In genomic region chr4:154942632-154943322, GRCm38 (mm10) we compare ENCODE assay signal across 23 mouse cellular contexts. TPM values are rescaled to one million over a fixed set of nuclear protein-coding genes. Genes with fewer than 3 reads are reported as not detected.
DNase-seq lines count a peak whose midpoint lies in the region; ATAC-seq and TF ChIP-seq lines count a peak whose summit lies in the region.
"Had no signal": no experiment of that assay in that cellular context is flagged by ENCODE, and none has a peak within 500 bp of the region (broad histone marks: within the 10 kb centered on the region; RNA-seq: fewer than 3 reads in every experiment).

No protein-coding gene starts in this region.

- H3K36me3 ChIP-seq in limb, embryonic 14.5 days (ENCODE audit: control insufficient read depth, insufficient read depth, low read length): no peaks in the 10 kb centered on the region
- no peaks in the 10 kb centered on the region for H3K36me3 ChIP-seq in limb, embryonic 10.5 days
- no peaks in the 10 kb centered on the region for H3K36me3 ChIP-seq in E14TG2a.4 (ENCODE audit: insufficient read depth, low read length)
- H3K36me3 ChIP-seq: embryonic facial prominence, embryonic 15.5 days; heart, embryonic 10.5 days; hindbrain, embryonic 10.5 days; limb, embryonic 15.5 days; liver, embryonic 15.5 days had no signal

- WGBS in limb, embryonic 14.5 days: 79% methylated on average over 10 of the region's 10 CpGs
- 86% methylated on average over 10 of the region's 10 CpGs for WGBS in limb, embryonic 10.5 days

- DNase-seq in limb, embryonic 14.5 days (ENCODE audit: low spot score): peak; percentile 2
- DNase-seq in limb, embryonic 10.5 days (ENCODE audit: low spot score): no peak
- peak; percentile 74 for DNase-seq in 416B (ENCODE audit: low read depth)
- peak; percentile 46 for DNase-seq in T-cell, adult 2 months (ENCODE audit: low spot score)
- no peak for DNase-seq in right cerebral cortex, postnatal 4 days
- no peak for DNase-seq in left cerebral cortex, postnatal 25 days (ENCODE audit: low spot score in 2 of 2)
- no peak for DNase-seq in layer of hippocampus, adult 11-12 months (ENCODE audit: low spot score)
- DNase-seq: cerebellum, adult 2 months; cerebellum, postnatal 36 days; forebrain, postnatal 0 days; gastrocnemius, postnatal 36 days; kidney, adult 9 months; midbrain, embryonic 14.5 days; right cerebral cortex, postnatal 14 days had no signal

- intact Hi-C loops in left cerebral cortex, postnatal 25 days (cut with DNase I): loop anchor here (5.0 kb wide), 1 partner anchor 35 kb away; no protein-coding TSS in a partner anchor

- no peak for TF ChIP-seq CTCF in E14TG2a.4 (conservative IDR thresholded peaks at IDR 0.05; ENCODE audit: low read length)

- no peak for ATAC-seq in limb, embryonic 14.5 days (ENCODE audit: low FRiP score, low read depth)
- ATAC-seq: forebrain, postnatal 0 days; lung, postnatal 0 days had no signal

- H3K27me3 ChIP-seq in limb, embryonic 14.5 days (ENCODE audit: control insufficient read depth, insufficient read depth, low read length): no peaks in the 10 kb centered on the region
- H3K27me3 ChIP-seq in limb, embryonic 10.5 days (ENCODE audit: low read depth, poor library complexity, severe bottlenecking): no peaks in the 10 kb centered on the region
- H3K27me3 ChIP-seq in E14TG2a.4 (ENCODE audit: insufficient read depth, low read length): 0 out of 2 replicates have a peak, but pooled peaks cover 2% of the 10 kb centered on the region
- H3K27me3 ChIP-seq: embryonic facial prominence, embryonic 15.5 days; limb, embryonic 15.5 days had no signal

- peaks cover 5% of the 10 kb centered on the region for H3K4me1 ChIP-seq in limb, embryonic 14.5 days (ENCODE audit: control insufficient read depth, insufficient read depth, low read length)
- H3K4me1 ChIP-seq in limb, embryonic 10.5 days: peaks cover 18% of the 10 kb centered on the region
- peaks cover 38% of the 10 kb centered on the region for H3K4me1 ChIP-seq in E14TG2a.4 (replicated peaks; ENCODE audit: low read depth, low read length)

- H3K9ac ChIP-seq in limb, embryonic 14.5 days (ENCODE audit: low read depth, low read length, severe bottlenecking): no peak overlapping the region
- H3K9ac ChIP-seq: embryonic facial prominence, embryonic 15.5 days; forebrain, postnatal 0 days; limb, embryonic 15.5 days had no signal

- H3K4me3 ChIP-seq in limb, embryonic 14.5 days (replicated peaks; ENCODE audit: low read length): no peak overlapping the region
- no peak overlapping the region for H3K4me3 ChIP-seq in limb, embryonic 10.5 days
- peak overlapping the region; percentile 35; the same call in 1 of the 2 replicates for H3K4me3 ChIP-seq in E14TG2a.4 (replicated peaks; ENCODE audit: low read length)
- H3K4me3 ChIP-seq: embryonic facial prominence, embryonic 15.5 days; heart, embryonic 10.5 days; limb, embryonic 15.5 days; liver, embryonic 15.5 days; myocyte had no signal

- no peak overlapping the region for H3K27ac ChIP-seq in limb, embryonic 14.5 days (replicated peaks; ENCODE audit: low read depth, low read length)
- no peak overlapping the region for H3K27ac ChIP-seq in limb, embryonic 10.5 days
- H3K27ac ChIP-seq: embryonic facial prominence, embryonic 15.5 days; heart, embryonic 10.5 days; limb, embryonic 15.5 days had no signal

- no peak for TF ChIP-seq POLR2A in limb, embryonic 14.5 days (IDR thresholded peaks at IDR 0.05; ENCODE audit: borderline replicate concordance, extremely low read depth, insufficient read depth, insufficient read length)

- no peaks in the 10 kb centered on the region for H3K9me3 ChIP-seq in limb, embryonic 14.5 days (ENCODE audit: control insufficient read depth, low read length)
- H3K9me3 ChIP-seq in limb, embryonic 10.5 days (replicated peaks): no peaks in the 10 kb centered on the region
- H3K9me3 ChIP-seq in E14TG2a.4 (ENCODE audit: low read length): no peaks in the 10 kb centered on the region
- H3K9me3 ChIP-seq: embryonic facial prominence, embryonic 15.5 days; heart, embryonic 10.5 days; limb, embryonic 15.5 days had no signal

- no peak overlapping the region for H3K4me2 ChIP-seq in limb, embryonic 14.5 days (replicated peaks; ENCODE audit: low read depth, low read length, severe bottlenecking)
- H3K4me2 ChIP-seq: embryonic facial prominence, embryonic 15.5 days; limb, embryonic 15.5 days; liver, embryonic 15.5 days had no signal

RNA-seq across cellular contexts. Expression of gene Tnfrsf14, which starts 14.4 kb away (rescaled TPM):
- polyA plus RNA-seq in limb, embryonic 14.5 days (2012; rRNA removed): 4.1 and 5.8 TPM in 2 replicates
- polyA plus RNA-seq in limb, embryonic 14.5 days (2014; fragmentation: Nextera tagmentation; extraction: Ambion mirVana): 0.87 and 0.99 TPM in 2 replicates
- polyA plus RNA-seq in limb, embryonic 10.5 days (2016; fragmentation: Nextera tagmentation; extraction: Ambion mirVana): 0.55 and 2.4 TPM in 2 replicates
- total RNA-seq in left cerebral cortex, postnatal 25 days (2021): 1 to 10 TPM; 1.3 to 1.7 TPM
- total RNA-seq: forebrain, postnatal 0 days had no signal
- polyA plus RNA-seq: forebrain, postnatal 0 days; midbrain, embryonic 14.5 days had no signal

RNA-seq across cellular contexts. Expression of gene Hes5, which starts 17.9 kb away (rescaled TPM):
- polyA plus RNA-seq in limb, embryonic 14.5 days (2012; rRNA removed): 0.60 and 1.6 TPM in 2 replicates
- polyA plus RNA-seq in limb, embryonic 14.5 days (2014; fragmentation: Nextera tagmentation; extraction: Ambion mirVana): 0.30 and 0.77 TPM in 2 replicates
- 0.33 and 1.1 TPM in 2 replicates for polyA plus RNA-seq in limb, embryonic 10.5 days (2016; fragmentation: Nextera tagmentation; extraction: Ambion mirVana)
- total RNA-seq in left cerebral cortex, postnatal 25 days (2021): 10 to 100 TPM; 35.8 to 41.3 TPM
- total RNA-seq: gastrocnemius, postnatal 36 days had no signal
- polyA plus RNA-seq: heart, postnatal 0 days; myocyte had no signal

RNA-seq across cellular contexts. Expression of gene Pank4, which starts 21.1 kb away (rescaled TPM):
- 76.3 and 86.2 TPM in 2 replicates for polyA plus RNA-seq in limb, embryonic 14.5 days (2012; rRNA removed)
- 36.9 and 43.9 TPM in 2 replicates for polyA plus RNA-seq in limb, embryonic 14.5 days (2014; fragmentation: Nextera tagmentation; extraction: Ambion mirVana)
- 45.8 and 56.5 TPM in 2 replicates for polyA plus RNA-seq in limb, embryonic 10.5 days (2016; fragmentation: Nextera tagmentation; extraction: Ambion mirVana)
- 10 to 100 TPM; 37.6 to 39.8 TPM for total RNA-seq in left cerebral cortex, postnatal 25 days (2021)

RNA-seq across cellular contexts. Expression of gene Fam213b, which starts 43.8 kb away (rescaled TPM):
- polyA plus RNA-seq in limb, embryonic 14.5 days (2012; rRNA removed): 24.3 and 33.6 TPM in 2 replicates
- polyA plus RNA-seq in limb, embryonic 14.5 days (2014; fragmentation: Nextera tagmentation; extraction: Ambion mirVana): 48.0 and 51.8 TPM in 2 replicates
- 34.9 and 42.7 TPM in 2 replicates for polyA plus RNA-seq in limb, embryonic 10.5 days (2016; fragmentation: Nextera tagmentation; extraction: Ambion mirVana)
- 10 to 100 TPM; 47.5 to 51.4 TPM for total RNA-seq in left cerebral cortex, postnatal 25 days (2021)

Comparison
In these comparisons a context has a peak if more than half of its experiments do, and no peak if none do; other contexts are left out.
1. DNase-seq: peak in limb, embryonic 14.5 days (single experiment), 416B (single experiment) and T-cell, adult 2 months (single experiment); none in limb, embryonic 10.5 days (single experiment), right cerebral cortex, postnatal 4 days (single experiment), left cerebral cortex, postnatal 25 days (0 of 2) and layer of hippocampus, adult 11-12 months (single experiment).